37 mouse cellular contexts compared by ENCODE assay signal in genomic region chr2:101567490-101567889, GRCm38 (mm10). TPM values are rescaled to one million over a fixed set of nuclear protein-coding genes. Genes with fewer than 3 reads are reported as not detected.
"Had no signal": no experiment of that assay in that cellular context is flagged by ENCODE, and none has a peak within 500 bp of the region (broad histone marks: within the 10 kb centered on the region; RNA-seq: fewer than 3 reads in every experiment).

No protein-coding gene starts in this region.

- H3K27ac ChIP-seq: heart, embryonic 10.5 days; heart, embryonic 13.5 days; heart, embryonic 15.5 days; hindbrain, embryonic 10.5 days; hindbrain, embryonic 12.5 days; hindbrain, embryonic 13.5 days; hindbrain, embryonic 14.5 days; hindbrain, embryonic 15.5 days; hindbrain, postnatal 0 days; kidney, embryonic 15.5 days; kidney, postnatal 0 days; layer of hippocampus, adult 2 months; left cerebral cortex, adult 2 months had no signal

- ATAC-seq: hindbrain, embryonic 16.5 days; hindbrain, postnatal 0 days; inflammation-experienced regulatory T-cells, adult 6 months had no signal

- H3K9me3 ChIP-seq: heart, embryonic 10.5 days; heart, embryonic 12.5 days; heart, embryonic 13.5 days; heart, embryonic 15.5 days; hindbrain, embryonic 10.5 days; hindbrain, embryonic 12.5 days; hindbrain, embryonic 13.5 days; hindbrain, embryonic 15.5 days; kidney, embryonic 15.5 days had no signal

- H3K36me3 ChIP-seq: heart, embryonic 10.5 days; heart, embryonic 12.5 days; heart, embryonic 15.5 days; hindbrain, embryonic 10.5 days; hindbrain, embryonic 12.5 days; hindbrain, embryonic 13.5 days; hindbrain, embryonic 15.5 days; kidney, embryonic 15.5 days had no signal

- H3K4me3 ChIP-seq: heart, embryonic 10.5 days; heart, embryonic 12.5 days; heart, embryonic 13.5 days; heart, embryonic 15.5 days; hindbrain, embryonic 10.5 days; hindbrain, embryonic 12.5 days; hindbrain, embryonic 13.5 days; hindbrain, embryonic 15.5 days; kidney, embryonic 15.5 days; layer of hippocampus, adult 2 months; left cerebral cortex, adult 2 months had no signal

- H3K4me1 ChIP-seq: heart, embryonic 10.5 days; heart, embryonic 12.5 days; heart, embryonic 13.5 days; heart, embryonic 15.5 days; hindbrain, embryonic 10.5 days; kidney, embryonic 15.5 days had no signal

- DNase-seq: heart, postnatal 10 days; heart, postnatal 14 days; heart, postnatal 36 days; heart, postnatal 4 days; kidney, adult 11 months; kidney, adult 18-20 months; kidney, adult 2 months; kidney, adult 8-10 months; kidney, adult 9 months; kidney, postnatal 10 days; kidney, postnatal 14 days; kidney, postnatal 25 days; kidney, postnatal 36 days; kidney, postnatal 4 days; layer of hippocampus, adult 9-11 months; layer of hippocampus, postnatal 36 days had no signal

- H3K27me3 ChIP-seq: heart, embryonic 12.5 days; heart, embryonic 13.5 days; heart, embryonic 15.5 days; hindbrain, embryonic 12.5 days; hindbrain, embryonic 13.5 days; hindbrain, embryonic 15.5 days; kidney, embryonic 15.5 days had no signal

- H3K9ac ChIP-seq: heart, embryonic 12.5 days; heart, embryonic 13.5 days; heart, embryonic 15.5 days; hindbrain, embryonic 12.5 days; hindbrain, embryonic 13.5 days; hindbrain, embryonic 14.5 days; hindbrain, embryonic 15.5 days; kidney, embryonic 15.5 days had no signal

- H3K4me2 ChIP-seq: heart, embryonic 11.5 days; heart, embryonic 12.5 days; heart, embryonic 13.5 days; heart, embryonic 15.5 days; hindbrain, embryonic 12.5 days; hindbrain, embryonic 13.5 days; hindbrain, embryonic 14.5 days; hindbrain, embryonic 15.5 days; kidney, embryonic 15.5 days had no signal

RNA-seq across cellular contexts. Expression of gene Rag2, which starts 57.0 kb away (rescaled TPM):
- polyA plus RNA-seq: heart, embryonic 10.5 days; heart, embryonic 11.5 days; heart, embryonic 12.5 days; heart, embryonic 14.5 days; heart, postnatal 0 days; hindbrain, embryonic 10.5 days; hindbrain, embryonic 15.5 days; hindbrain, embryonic 16.5 days; hindbrain, postnatal 0 days; inflammation-experienced regulatory T-cells, adult 6 months; kidney, adult 2 months; kidney, embryonic 16.5 days; kidney, postnatal 0 days; large intestine, adult 2 months had no signal
